Mouse (Mus musculus) left cerebral cortex, adult 18-20 months (tissue): ENCODE results near the gene Rwdd1. TPM values are rescaled to one million over a fixed set of nuclear protein-coding genes. Genes with fewer than 3 reads are reported as not detected.

Source experiments
- total RNA-seq, 2 experiments: library from RNA; stranded (reverse); gene quantifications; 2 replicates each; pipeline ENCODE4 v1.2.3; 2021

The Rwdd1 gene
- total RNA-seq, 2 experiments from 2014 or later, result 99.0 to 111 TPM

Other genes with a start within 250 kb of the Rwdd1 start
- gene Sult3a2, start 232.9 kb downstream of the Rwdd1 start, total RNA-seq, result 1 to 10 TPM; 1.5 TPM
- gene Sult3a1, start 161.9 kb downstream of the Rwdd1 start, total RNA-seq, result not detected
- gene Rsph4a, start 114.5 kb downstream of the Rwdd1 start, total RNA-seq, result 1 to 10 TPM; 2.2 to 3.2 TPM
- 10 to 100 TPM; 16.7 to 17.4 TPM for gene Zup1, start 68.4 kb downstream of the Rwdd1 start, total RNA-seq
- gene Trappc3l, start 18.0 kb upstream of the Rwdd1 start, total RNA-seq, result under 1 TPM in 1 of 2 experiments, not detected in 1; 0.40 TPM
- not detected for gene Calhm4, start 24.7 kb upstream of the Rwdd1 start, total RNA-seq
- gene Calhm5, start 76.9 kb upstream of the Rwdd1 start, total RNA-seq, result 1 to 10 TPM; 2.8 to 3.1 TPM
- under 1 TPM; 0.52 to 0.56 TPM for gene Calhm6, start 108.4 kb upstream of the Rwdd1 start, total RNA-seq
- 10 to 100 TPM in 1 of 2 experiments, 1 to 10 TPM in 1; 6.1 to 10.1 TPM for gene Dse, start 188.1 kb upstream of the Rwdd1 start, total RNA-seq